Mouse (Mus musculus) layer of hippocampus, adult 9-11 months (tissue): ENCODE measurements around the gene Cd300ld3.

Experiments used
- DNase-seq: peaks from one replicate; pipeline ENCODE4 v3.0.0; 2022

Cd300ld3 gene

DNA sequence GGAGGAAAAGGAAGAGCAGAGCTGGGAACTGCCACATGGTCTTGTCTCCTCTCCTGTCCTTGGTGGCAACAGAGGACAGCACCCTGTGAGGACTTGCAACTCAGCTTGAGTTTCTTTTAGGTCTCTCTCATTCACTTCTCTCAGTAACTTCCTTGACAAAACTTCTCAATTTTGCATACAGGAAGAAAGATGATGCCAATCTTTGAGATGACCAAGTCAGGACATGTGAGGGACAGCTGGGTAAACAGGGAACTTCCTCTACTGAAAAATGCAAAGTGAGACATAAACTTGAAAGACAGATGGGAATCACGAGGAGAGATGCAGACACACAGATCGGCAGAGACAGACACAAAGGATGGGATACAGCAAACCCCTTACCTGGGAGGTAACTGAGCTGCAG, at the start of gene Cd300ld3:
TSS of gene Cd300ld3 (minus strand) at position 151 of the 400 bp plus-strand sequence.
- no peak for DNase-seq

DNA sequence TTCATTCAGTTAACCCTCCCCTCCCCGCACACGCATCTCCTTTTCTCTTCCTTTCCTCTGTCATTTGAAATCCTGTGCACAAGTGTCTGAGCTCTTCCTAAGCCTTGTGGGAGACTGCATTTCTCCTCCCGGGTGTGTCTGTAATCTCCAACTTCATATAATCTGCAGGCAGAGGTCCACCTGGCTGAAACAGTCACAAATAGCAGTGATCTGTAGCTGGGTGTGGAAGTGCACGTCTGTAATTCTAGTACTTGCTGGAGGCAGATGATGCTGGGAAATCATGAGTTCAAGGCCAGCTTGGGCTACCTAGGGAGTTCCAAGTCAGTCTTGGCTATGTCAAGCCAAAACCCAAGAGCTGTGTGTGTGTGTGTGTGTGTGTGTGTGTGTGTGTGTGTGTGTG, 43.9 kb upstream of the Cd300ld3 start:
- DNase-seq, result no peak

DNA sequence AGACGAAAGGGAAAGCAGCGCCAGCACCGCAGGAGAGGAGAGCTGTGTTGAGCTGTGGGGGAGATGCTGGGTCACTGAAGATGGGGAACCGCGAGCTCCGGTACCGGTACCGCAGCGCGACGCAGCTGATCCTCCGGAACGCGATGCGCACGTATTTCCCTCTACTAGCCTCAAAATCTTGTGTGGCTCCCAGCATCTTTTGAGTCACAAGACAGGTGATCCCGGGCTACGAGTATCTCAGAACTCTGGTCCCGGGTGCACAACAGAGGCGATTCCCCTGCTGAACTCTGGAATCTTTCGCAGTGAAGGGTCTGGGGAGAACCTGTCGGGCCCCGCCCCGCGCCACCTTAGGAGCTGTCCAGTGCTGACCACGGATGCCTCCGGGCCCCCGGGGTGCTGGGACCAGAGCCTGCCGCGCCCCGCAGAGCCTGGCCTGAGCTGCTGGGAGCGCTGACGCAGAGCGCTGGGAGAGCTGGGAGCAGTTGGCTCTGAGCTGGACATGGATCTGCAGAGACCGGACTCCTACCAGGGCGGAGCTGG, 43.2 kb upstream of the Cd300ld3 start, which contains the start of gene Rab37:
TSS of gene Rab37 (plus strand) at position 70 of the 540 bp plus-strand sequence.
- DNase-seq, result no peak

DNA sequence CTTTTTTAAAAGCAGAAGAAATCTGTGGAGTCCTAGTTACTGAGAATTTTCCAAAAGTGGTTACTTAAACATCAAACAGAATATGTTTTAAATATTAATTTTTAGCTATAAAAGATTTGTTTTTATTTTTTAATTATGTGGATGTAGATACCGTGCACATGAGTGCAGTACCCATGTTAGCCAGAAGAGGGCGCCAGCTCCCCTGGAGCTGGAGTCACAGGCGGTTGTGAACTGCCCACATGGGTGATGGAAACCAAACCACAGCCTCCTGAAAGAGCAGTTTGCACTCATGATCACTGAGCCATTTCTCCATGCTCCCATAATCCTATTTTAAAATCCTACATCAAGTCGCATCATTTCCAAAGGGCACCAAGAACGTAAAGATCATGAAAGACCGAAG, 41.6 kb upstream of the Cd300ld3 start:
- DNase-seq, result no peak

DNA sequence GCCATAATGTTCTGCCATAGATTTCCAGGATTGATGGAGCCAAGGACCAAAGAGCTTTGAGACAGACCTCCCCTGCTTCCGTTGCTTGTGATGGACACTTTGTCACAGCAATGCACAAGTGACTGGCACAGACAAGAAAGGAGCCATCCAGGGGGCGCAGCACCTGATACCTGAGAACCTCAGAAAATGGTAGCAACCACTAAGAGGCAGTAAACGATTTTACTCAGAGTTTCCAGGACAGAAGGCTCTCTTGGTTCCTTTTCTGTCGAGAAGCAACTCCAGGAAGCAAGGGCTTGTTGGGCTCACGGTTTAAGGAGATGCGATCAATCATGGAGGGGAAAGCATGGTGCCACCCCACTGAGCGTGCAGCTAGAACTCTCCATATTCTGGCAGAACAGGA, 38.0 kb upstream of the Cd300ld3 start:
- no peak for DNase-seq

DNA sequence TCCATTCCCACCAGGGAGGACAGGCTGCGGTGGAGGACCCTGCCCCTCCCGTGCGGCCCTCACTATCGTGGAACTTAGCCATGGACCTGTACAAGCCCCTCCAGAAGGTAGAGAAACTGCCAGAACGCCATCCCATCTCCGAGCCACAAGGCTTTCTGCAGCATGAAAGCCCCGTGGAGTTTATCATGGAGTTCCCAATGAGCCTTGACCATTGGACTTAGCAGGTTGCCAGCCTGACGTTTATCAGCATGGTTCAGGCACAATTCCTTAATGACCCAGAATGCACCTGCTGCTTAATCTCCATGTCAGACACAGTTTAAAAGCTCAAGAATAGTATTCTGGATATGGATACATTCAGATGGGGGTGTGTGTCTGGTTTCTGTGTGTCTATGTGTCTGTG, 36.9 kb upstream of the Cd300ld3 start:
- DNase-seq, result no peak

DNA sequence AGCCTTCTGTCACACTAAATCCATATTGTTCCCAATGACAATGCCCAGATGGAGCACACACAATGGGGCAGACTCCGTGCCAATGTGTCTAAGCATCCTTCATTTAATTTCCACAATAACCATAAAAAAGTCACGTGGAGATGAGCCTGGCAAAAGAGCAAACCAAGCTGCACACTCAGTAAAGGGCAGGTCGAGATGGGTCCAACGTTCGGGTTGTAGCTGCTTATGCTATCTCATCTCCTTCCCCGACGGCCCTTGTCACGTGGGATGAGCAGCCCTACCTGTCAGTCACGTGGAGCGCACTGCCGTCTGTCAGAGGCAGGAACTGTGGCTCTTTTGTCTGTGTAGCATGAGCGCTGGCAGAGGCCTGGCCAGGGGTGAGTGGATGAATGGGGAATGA, 36.4 kb upstream of the Cd300ld3 start:
- no peak for DNase-seq

DNA sequence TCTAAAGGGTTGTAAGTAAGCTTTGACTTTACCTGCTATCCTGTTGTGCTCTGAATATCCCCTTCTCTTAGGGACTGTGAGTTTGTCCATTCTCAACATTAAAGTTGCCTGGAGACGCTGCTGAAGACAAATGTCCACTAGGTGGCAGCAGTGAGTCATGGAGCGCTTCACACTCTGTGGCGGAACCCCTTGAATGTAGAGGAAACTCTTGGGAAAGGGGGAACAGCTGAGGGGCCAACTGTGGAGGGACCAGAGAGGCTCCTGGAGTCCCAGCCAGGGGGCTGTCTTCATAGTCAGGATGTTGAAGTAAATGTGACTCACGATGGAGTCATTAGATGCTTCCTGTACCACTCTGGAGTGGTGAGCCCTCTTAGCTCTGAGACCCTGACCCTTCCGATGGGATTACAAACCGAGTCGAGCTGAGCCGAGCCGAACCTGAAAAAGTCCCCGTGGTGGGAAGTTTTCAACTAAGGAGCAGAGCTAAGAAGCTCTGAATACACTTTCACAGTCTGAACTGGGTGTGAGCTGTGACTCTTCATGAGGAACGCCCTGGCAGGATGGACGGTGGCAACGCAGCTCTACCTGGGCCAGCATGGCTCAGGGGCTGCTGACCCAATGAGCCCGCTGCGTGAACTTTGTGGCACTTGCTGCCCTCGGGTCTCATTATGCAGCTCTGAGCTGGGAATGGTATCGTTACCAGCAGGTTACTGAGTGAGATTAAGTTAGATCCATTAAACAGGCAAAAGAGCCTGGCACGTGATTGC, 35.3 kb upstream of the Cd300ld3 start:
- peak; percentile 55 for DNase-seq

DNA sequence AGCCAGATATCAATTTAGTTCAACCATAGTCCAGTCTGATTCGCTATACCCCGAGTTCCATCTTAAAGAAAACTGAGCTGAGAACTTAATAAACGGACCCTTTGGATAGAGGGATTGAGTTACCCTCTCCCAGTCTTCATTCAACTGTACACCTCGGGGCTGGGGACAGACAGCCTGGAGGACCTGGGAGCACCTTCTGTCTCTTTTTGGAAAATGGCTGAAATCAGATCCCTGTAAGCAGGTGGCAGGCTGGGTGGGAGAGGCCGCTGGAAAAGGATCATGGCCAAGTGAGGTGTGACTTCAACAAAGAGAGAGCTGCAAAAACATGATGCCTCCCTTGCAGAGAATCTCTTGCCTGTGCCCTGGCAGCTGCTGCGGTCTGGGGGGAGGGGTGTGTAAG, 34.0 kb upstream of the Cd300ld3 start:
- DNase-seq, result no peak

DNA sequence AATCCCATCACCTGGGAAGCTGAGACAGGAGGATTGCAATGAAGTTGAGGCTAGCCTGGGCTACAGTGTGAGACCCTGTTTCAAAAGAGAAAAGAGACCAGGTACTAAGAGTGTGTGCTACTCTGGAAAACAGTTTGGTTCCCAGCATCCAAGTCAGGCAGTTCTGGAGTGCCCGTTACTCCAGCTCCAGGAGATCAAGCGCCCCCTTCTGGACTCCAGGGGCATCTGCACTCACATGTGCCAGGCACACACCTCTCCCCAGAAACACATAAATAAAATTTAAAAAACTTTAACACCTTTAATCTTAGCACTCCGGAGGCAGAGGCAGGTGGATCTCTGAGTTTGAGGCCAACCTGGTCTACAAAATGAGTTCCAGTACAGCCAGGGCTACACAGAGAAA, 33.2 kb upstream of the Cd300ld3 start:
- DNase-seq, result no peak

DNA sequence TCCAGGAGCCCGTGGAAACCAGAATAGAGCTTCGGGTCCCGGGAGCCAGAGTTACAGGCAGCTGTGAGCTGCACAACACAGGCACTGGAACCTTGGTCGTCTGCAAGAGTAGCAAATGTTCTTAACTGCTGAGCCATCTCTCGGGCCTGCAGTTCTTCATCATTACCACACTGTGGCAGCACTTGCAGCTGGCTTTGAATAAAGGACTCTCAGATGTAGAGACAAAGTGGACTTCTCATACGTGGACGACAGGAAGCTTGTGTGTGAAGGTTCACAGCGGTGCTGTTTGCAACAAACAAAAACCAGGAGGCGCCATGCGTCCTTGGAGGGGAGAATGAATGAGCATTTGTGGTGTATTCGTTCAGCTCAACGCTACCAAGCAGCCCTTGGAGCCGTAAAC, 32.7 kb upstream of the Cd300ld3 start:
- DNase-seq, result peak; percentile 48

DNA sequence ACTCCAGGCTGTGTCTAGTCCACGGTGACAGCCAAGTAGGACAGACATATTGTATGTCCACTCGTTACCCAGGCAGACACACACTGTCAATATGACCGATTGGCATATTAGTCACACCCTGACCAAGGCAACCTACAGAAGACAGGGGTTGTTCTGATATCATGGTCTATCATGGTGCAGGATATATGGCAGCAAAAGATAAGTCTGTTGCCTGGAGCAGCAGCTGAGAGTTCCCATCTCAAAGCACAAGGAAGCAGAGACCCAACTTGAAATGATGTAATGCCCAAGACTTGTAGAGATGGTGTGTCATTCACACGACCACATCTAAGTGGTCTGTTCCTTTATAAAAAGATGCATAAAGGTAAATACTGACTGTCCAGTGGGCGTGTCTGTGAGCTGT, 30.5 kb upstream of the Cd300ld3 start:
- DNase-seq, result no peak

DNA sequence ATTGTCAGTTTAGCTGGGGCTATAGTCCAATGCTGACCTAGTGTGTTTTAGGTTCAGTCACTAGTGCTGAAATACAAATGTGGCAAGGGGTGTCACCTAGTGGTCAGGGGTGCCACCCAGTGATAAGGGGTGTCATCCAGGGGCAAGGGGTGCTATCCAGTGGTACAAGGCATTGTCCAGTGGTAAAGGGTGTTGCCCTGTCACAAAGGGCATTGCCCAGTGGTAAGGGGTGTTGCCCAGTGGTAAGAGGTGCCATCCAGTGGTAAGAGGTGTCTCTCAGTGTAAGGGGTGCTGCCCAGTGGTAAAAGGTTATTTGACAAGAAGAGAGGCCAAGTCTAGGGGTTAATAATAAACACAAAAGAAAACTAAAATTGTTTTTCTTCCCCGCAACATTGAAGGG, 29.2 kb upstream of the Cd300ld3 start:
- no peak for DNase-seq

DNA sequence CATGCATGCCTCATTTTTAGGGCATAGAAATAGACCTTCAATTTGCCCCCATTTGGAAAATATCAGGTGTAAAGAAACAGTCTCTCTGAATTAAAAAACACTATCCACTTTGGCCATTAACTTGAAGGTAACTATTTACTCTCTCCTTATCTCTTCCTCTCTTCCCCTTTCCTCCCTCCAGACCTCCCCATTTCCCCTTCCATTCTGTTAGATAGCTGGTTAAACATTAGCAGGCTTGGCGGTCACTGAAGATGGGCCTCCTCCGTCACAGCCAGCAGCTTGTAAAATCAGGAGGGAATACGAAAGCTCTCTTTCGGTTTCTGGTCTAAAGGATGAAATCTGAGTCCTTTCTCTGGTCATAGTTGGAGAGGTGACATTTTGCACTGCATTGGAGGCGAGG, 27.6 kb upstream of the Cd300ld3 start:
- DNase-seq, result no peak

DNA sequence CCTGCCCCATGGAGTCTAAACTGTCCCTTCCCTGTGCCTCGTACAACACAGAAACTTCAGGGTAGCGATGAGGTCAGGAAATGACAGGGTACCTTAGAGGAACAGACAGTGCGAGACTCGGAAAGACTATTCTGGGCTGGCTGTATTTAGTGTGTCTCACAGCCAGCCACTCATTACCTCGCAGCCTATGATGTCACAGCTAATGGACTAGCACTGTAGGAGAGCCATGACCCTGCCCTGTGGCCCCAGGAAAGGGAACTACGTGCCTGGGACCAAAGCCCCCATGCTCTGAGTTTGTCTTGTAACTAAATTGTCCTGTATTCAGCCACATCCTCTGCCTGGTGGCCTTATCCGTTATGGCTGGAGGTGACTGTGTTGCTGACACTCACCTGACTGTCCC, 27.2 kb upstream of the Cd300ld3 start:
- DNase-seq, result peak; percentile 15

DNA sequence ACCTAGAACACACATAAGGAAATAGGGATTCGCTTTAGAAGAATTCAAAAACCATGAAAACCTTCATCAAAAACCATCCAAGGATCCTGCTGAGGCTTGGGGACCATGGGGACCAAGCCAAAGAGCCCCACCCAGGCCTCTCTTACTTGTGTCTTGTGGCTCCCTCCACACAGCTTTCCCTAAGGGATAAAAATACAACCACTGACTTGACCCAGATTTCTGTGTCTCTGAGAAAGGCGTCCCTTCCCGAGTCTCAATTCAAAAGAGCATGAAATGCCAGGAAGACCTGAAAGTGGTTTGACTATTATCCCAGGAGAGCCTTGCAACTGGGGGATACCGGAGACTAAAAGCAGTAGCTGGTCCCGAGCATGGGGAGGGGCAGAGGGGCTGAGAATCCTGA, 24.8 kb upstream of the Cd300ld3 start:
- DNase-seq, result no peak

DNA sequence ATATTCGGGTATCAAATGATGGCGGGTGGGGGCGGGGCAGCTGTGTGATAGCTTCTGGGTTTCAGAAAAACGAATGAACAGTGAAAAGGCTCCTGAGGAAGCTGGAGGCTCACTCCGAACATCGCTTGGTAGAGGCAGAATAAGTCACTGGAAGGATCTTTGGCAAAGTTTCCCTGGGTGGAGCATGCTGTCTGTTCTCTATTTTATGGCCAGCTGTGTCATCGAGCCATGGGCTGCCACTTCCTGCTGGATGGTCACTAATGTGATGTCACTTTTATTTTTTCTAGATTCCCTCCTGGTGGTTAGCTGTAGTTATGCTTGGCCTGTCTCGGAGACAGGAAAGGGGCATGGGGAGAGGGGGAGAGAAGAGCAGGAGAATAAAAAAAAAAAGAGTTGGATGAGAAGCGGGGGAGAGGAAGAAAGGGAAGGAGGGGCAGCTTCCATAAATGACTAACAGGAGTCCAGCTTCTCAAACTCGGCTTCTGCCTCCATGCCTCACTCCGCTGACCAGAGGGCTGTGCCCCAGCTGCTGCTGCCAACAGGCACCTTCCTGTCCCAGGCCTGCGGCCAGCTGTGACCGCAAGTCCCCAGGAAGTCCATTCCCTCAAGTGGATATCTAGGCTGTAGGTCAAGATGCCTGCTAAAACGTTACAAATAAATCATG, 23.6 kb upstream of the Cd300ld3 start:
- DNase-seq, result peak; percentile 31

DNA sequence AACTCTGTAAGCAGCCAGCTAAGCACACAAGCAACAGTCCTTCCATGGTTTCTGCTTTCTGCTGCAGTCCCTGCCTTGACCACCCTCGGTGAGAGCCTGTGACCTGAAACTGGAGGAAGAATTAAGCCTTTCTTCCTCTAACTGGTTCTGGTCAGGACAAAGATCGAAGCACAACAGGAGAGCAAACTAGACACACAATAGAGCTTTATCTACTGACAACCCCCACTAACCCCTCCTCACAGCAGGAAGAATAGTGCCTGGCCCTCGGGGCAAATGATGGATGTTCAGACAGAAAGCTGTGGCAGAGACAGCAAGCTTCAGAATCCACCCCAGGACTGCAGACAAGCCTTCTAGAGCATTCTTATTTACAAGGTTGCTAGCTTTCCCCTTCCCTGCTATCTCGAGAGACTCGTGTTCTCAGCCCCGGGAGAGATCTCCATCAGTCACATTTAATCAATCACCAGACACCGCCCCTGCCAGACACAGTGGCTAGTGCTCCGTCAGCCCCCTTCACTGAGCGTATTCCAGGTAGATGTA, 22.9 kb upstream of the Cd300ld3 start:
- DNase-seq, result no peak

DNA sequence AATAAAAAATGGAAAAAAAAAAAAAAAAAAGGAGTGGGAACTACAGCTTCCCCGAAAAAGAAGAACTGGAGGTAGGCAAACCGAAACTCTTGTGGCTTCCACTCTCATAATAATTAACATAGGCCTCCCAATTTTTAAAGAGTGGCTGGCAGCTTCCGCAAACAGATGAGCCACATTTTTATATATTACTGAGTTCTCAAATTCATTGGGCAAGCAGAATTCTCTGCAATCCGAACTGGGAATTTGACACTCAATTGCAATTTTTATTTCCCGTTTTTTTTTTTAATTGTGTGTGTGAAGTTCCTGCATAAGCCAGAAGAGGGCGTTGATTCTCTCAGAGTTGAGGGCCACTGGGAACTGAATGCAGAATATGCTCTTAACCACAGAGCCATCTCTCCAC, 18.6 kb upstream of the Cd300ld3 start:
- DNase-seq, result no peak

DNA sequence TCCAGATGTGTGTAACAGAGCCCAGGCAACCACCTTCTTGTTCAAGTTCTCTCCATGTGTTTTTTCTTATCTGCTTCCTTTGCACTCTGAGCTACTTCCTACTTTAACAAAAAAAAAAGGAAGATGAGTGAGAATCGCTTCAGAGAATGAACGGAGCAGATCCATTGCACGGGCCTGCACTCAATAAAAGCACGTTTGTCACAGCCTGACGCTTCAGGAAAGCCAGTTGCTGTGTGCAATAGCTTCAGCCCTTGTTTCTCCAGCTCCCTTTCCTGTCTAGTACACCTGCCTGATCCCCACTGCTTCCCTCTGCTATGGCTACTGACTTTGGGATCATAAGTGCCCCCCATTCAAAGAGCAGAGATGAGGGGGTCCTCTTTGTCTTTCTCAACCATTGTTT, 13.9 kb upstream of the Cd300ld3 start, which contains the start of gene Cd300e:
TSS of gene Cd300e (minus strand) at position 101 of the 400 bp plus-strand sequence.
- no peak for DNase-seq

DNA sequence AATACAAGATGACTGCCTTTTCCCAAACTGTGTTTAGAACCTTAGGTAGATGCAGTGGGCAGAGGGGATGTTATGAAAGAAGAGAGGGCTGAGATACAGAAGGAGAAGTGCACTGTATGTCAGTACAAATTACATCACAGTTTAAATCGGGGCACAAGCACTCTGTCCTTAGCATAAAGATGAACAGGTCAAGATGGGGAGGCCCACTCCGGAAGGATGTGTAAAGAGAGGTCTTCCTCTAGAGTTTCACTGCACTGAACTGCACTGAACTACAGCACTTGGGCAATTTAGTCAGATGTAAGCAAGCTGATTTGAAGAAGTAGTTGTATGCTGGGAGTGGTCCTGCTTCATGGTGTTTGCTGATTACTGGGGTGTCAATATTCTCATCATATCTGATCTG, 11.6 kb upstream of the Cd300ld3 start:
- no peak for DNase-seq

DNA sequence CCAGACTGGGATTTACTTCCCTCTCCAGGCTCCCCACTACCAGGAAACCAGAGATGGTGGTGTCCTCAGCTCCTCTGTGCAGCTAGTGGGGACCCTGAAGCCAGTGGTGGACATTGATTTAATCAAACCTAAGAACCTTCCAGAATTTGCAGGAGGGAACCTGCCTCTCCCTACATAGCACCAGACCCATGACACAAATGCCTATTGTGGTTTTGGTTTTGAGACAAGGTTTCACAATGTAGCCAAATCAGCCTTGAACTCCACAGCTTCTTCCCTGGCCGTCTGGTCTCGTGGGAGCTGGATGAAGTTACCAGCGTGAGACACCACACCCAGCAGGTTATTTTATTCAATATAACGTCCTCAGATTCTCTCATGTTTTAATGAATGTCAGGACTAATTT, 10.5 kb upstream of the Cd300ld3 start:
- DNase-seq, result no peak

DNA sequence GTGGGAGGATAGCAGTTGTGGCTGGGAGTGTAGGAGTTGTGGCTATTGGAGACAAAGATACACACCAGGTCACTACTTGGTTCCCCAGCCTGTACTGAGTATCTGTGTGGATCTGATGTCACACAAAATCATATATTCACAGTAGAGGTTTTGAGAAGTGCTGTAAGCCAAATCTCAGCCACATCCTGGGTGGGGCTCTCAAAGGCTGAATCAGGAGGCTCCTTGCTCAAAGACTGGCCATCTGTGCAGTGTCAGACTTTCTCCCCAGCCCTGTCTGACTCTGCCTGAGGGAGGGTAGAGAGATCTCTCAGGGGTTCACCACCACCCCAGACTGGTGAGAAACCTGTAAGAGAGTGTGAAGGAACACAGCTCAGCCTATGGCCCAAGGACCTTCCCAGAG, 6.3 kb upstream of the Cd300ld3 start:
- no peak for DNase-seq

DNA sequence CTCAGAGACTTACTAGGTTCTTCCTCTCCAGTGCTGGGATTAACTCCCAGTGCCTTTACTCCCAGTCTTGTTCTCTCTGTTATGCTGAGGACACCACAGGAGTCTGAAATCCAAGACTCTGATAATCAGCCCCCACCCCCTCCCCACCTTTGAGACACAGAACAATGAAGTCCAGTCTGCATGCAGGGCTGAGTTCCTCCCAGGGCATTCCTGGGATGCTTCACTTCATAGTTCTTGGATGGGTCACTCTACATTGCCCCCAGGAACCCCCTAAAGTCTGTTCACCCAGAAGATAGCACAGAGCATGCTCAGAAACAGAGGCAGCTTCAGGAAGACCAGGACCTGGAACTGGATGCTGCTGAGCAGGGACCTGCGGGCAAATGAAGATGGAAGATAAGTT, 4.8 kb upstream of the Cd300ld3 start:
- no peak for DNase-seq
